Mouse (Mus musculus) ES-Bruce4 (cell line): ENCODE data around the gene Cryba4.

Experiments used
- CTCF ChIP-seq: IDR thresholded peaks from one replicate; pipeline ENCODE4 v1.8.1; 2011; ENCODE audit warnings: low read depth, low read length
- POLR2A ChIP-seq: IDR thresholded peaks from one replicate; pipeline ENCODE4 v1.8.1; 2011; ENCODE audit warnings: low read length; ENCODE audit not compliant: insufficient read depth

GRCm38 (mm10) chr5:112293800-112294199, 41.5 kb upstream of the Cryba4 start:
- TF ChIP-seq POLR2A (no peak), CTCF (no peak)
